Mouse (Mus musculus): Measurements from ENCODE around the gene D930020B18Rik. TPM values are rescaled to one million over a fixed set of nuclear protein-coding genes. Genes with fewer than 3 reads are reported as not detected.

Gene D930020B18Rik
- polyA plus RNA-seq, 1 experiment from 2014 or later = 0.42 TPM

GRCm38 (mm10) chr10:121726505-121726904 is 85.1 kb downstream of the D930020B18Rik start:
- Histone ChIP-seq H3K27me3 (no peaks in the 10 kb centered on the region), H3K4me1 (no peaks in the 10 kb centered on the region), H3K9me3 (replicated peaks) (peaks cover 6% of the 10 kb centered on the region; the same call in 1 of the 2 replicates), H3K9ac (no peak overlapping the region), H3K4me2 (no peak overlapping the region), H3K4me3 (replicated peaks) (no peak overlapping the region), H3K27ac (no peak overlapping the region), H3K36me3 (no peaks in the 10 kb centered on the region)
- ATAC-seq (replicated peaks; ENCODE audit: low FRiP score) = no peak
- WGBS = 74% methylated on average over 4 of the region's 4 CpGs

- Histone ChIP-seq H3K36me3 (no peaks in the 10 kb centered on the region), H3K9me3 (replicated peaks) (no peaks in the 10 kb centered on the region), H3K27ac (no peak overlapping the region), H3K4me1 (no peaks in the 10 kb centered on the region), H3K4me3 (replicated peaks) (no peak overlapping the region), H3K4me2 (no peak overlapping the region), H3K9ac (no peak overlapping the region), H3K27me3 (no peaks in the 10 kb centered on the region)
- WGBS = 57% methylated on average over 4 of the region's 4 CpGs
- no peak for ATAC-seq (replicated peaks; ENCODE audit: low FRiP score)
These were observed 85.8 kb downstream of the D930020B18Rik start for GRCm38 (mm10) chr10:121727151-121727550.

GRCm38 (mm10) chr10:121728226-121728625 is 86.8 kb downstream of the D930020B18Rik start:
- H3K9ac ChIP-seq = no peak overlapping the region
- no peak overlapping the region for H3K4me3 ChIP-seq (replicated peaks)
- H3K27me3 ChIP-seq = no peaks in the 10 kb centered on the region
- H3K36me3 ChIP-seq = no peaks in the 10 kb centered on the region
- H3K4me2 ChIP-seq = no peak overlapping the region
- ATAC-seq (replicated peaks; ENCODE audit: low FRiP score) = no peak
- H3K27ac ChIP-seq = no peak overlapping the region
- H3K4me1 ChIP-seq = no peaks in the 10 kb centered on the region
- 90% methylated on average over 4 of the region's 4 CpGs for WGBS
- no peaks in the 10 kb centered on the region for H3K9me3 ChIP-seq (replicated peaks)

- 87% methylated on average over 8 of the region's 8 CpGs for WGBS
- ATAC-seq (replicated peaks; ENCODE audit: low FRiP score) = no peak
These were observed 89.8 kb downstream of the D930020B18Rik start for GRCm38 (mm10) chr10:121731048-121731725.

GRCm38 (mm10) chr10:121732542-121732941 is 91.2 kb downstream of the D930020B18Rik start:
- Histone ChIP-seq H3K9me3 (replicated peaks) (no peaks in the 10 kb centered on the region), H3K4me2 (no peak overlapping the region), H3K36me3 (no peaks in the 10 kb centered on the region), H3K27ac (no peak overlapping the region), H3K4me1 (no peaks in the 10 kb centered on the region), H3K4me3 (replicated peaks) (no peak overlapping the region), H3K27me3 (no peaks in the 10 kb centered on the region), H3K9ac (no peak overlapping the region)
- 88% methylated on average over 9 of the region's 9 CpGs for WGBS
- no peak for ATAC-seq (replicated peaks; ENCODE audit: low FRiP score)

More at GRCm38 (mm10) chr10:121731048-121731725, 89.8 kb downstream of the D930020B18Rik start:
- no peaks in the 10 kb centered on the region for H3K4me1 ChIP-seq
- H3K27me3 ChIP-seq = no peaks in the 10 kb centered on the region
- H3K4me3 ChIP-seq (replicated peaks) = no peak overlapping the region
- no peak overlapping the region for H3K4me2 ChIP-seq
- H3K27ac ChIP-seq = no peak overlapping the region
- H3K9ac ChIP-seq = no peak overlapping the region
- H3K9me3 ChIP-seq (replicated peaks) = no peaks in the 10 kb centered on the region
- no peaks in the 10 kb centered on the region for H3K36me3 ChIP-seq

GRCm38 (mm10) chr10:121737256-121737655 is 95.9 kb downstream of the D930020B18Rik start:
- Histone ChIP-seq H3K9ac (no peak overlapping the region), H3K27ac (no peak overlapping the region), H3K4me3 (replicated peaks) (no peak overlapping the region), H3K4me1 (peaks cover 16% of the 10 kb centered on the region), H3K4me2 (no peak overlapping the region), H3K9me3 (replicated peaks) (no peaks in the 10 kb centered on the region), H3K27me3 (no peaks in the 10 kb centered on the region), H3K36me3 (no peaks in the 10 kb centered on the region)
- 92% methylated on average over 3 of the region's 3 CpGs for WGBS
- no peak for ATAC-seq (replicated peaks; ENCODE audit: low FRiP score)

- peak within 1 kb of the TSS; percentile 62 for H3K9ac ChIP-seq
- WGBS = under 1% methylated on average over 56 of the region's 68 CpGs
- H3K4me3 ChIP-seq (replicated peaks) = peak within 1 kb of the TSS; percentile 80
- H3K27ac ChIP-seq = peak within 1 kb of the TSS; percentile 67
- ATAC-seq (replicated peaks; ENCODE audit: low FRiP score) = peak; percentile 92
- peak within 1 kb of the TSS; percentile 91 for H3K4me2 ChIP-seq
- no peaks in the 10 kb centered on the region for H3K27me3 ChIP-seq
- no peaks in the 10 kb centered on the region for H3K9me3 ChIP-seq (replicated peaks)
- H3K36me3 ChIP-seq = no peaks in the 10 kb centered on the region
- peaks cover 16% of the 10 kb centered on the region for H3K4me1 ChIP-seq
These were observed 98.4 kb downstream of the D930020B18Rik start, which contains the start of gene BC048403 for GRCm38 (mm10) chr10:121739548-121740505. BC048403 (plus strand) TSS chr10:121739937.

GRCm38 (mm10) chr10:121742336-121742735 is 100.9 kb downstream of the D930020B18Rik start:
- H3K9ac ChIP-seq = no peak overlapping the region
- WGBS = 34% methylated on average over 4 of the region's 4 CpGs
- peaks cover 16% of the 10 kb centered on the region for H3K4me1 ChIP-seq
- ATAC-seq (replicated peaks; ENCODE audit: low FRiP score) = no peak
- H3K36me3 ChIP-seq = peaks cover 22% of the 10 kb centered on the region
- no peaks in the 10 kb centered on the region for H3K9me3 ChIP-seq (replicated peaks)
- no peaks in the 10 kb centered on the region for H3K27me3 ChIP-seq
- no peak overlapping the region for H3K4me2 ChIP-seq
- H3K27ac ChIP-seq = no peak overlapping the region
- H3K4me3 ChIP-seq (replicated peaks) = no peak overlapping the region

Small RNA genes lying within 50 kb of the gene (microRNA-seq; reads per million reads assigned to microRNA genes)
- not detected for gene Gm24330

Other genes with a start within 250 kb of the D930020B18Rik start
- gene Rassf3, start 165.2 kb upstream of the D930020B18Rik start, polyA plus RNA-seq (2015; fragmentation: Nextera tagmentation; extraction: Ambion mirVana) = 13.8 and 14.7 TPM in 2 replicates
- 31.2 and 31.8 TPM in 2 replicates for gene Tbk1, start 54.8 kb upstream of the D930020B18Rik start, polyA plus RNA-seq (2015; fragmentation: Nextera tagmentation; extraction: Ambion mirVana)
- gene Xpot, start 15.3 kb upstream of the D930020B18Rik start, polyA plus RNA-seq (2015; fragmentation: Nextera tagmentation; extraction: Ambion mirVana) = 50.8 and 55.9 TPM in 2 replicates
- 3.0 and 3.4 TPM in 2 replicates for gene BC048403, start 98.3 kb downstream of the D930020B18Rik start, polyA plus RNA-seq (2015; fragmentation: Nextera tagmentation; extraction: Ambion mirVana)